Mouse (Mus musculus) central nervous system, embryonic 18 days (tissue): ENCODE results near the gene Spata5. TPM values are rescaled to one million over a fixed set of nuclear protein-coding genes. Genes with fewer than 3 reads are reported as not detected.

ENCODE experiments used
- polyA plus RNA-seq: library from polyadenylated mRNA; depleted of rRNA; stranded (reverse); fragments of >200 nt; gene quantifications from 2 replicates; pipeline ENCODE4 v1.2.3, GENCODE M21; 2012; rRNA removed

The Spata5 gene
- polyA plus RNA-seq: 9.5 and 9.7 TPM in 2 replicates

GRCm38 (mm10) chr3:37419458-37419991 is at the start of gene Spata5:
TSS of gene Spata5 (plus strand) at chr3:37419896.

GRCm38 (mm10) chr3:37420072-37420471 is 376 bp downstream of the Spata5 start, which contains the start of gene Nudt6:
TSS of gene Nudt6 (minus strand) at chr3:37420211.

Other genes with a start within 250 kb of the Spata5 start
- gene Il21, start 187.3 kb upstream of the Spata5 start, polyA plus RNA-seq: not detected in 2 replicates
- gene Bbs12, start 107.3 kb upstream of the Spata5 start, polyA plus RNA-seq: 3.1 and 3.6 TPM in 2 replicates
- gene Cetn4, start 107.2 kb upstream of the Spata5 start, polyA plus RNA-seq: 2.7 and 2.8 TPM in 2 replicates
- 0.65 and 1.3 TPM in 2 replicates for gene Fgf2, start 71.5 kb upstream of the Spata5 start, polyA plus RNA-seq
- 6.1 and 7.5 TPM in 2 replicates for gene Nudt6, start 315 bp downstream of the Spata5 start, polyA plus RNA-seq
- gene Spry1, start 220.1 kb downstream of the Spata5 start, polyA plus RNA-seq: 14.4 and 15.3 TPM in 2 replicates